Mouse (Mus musculus) bone marrow macrophage, adult 2 months (primary cell): ENCODE results near the gene Epb41l5.

Source experiments
- CTCF ChIP-seq: IDR thresholded peaks from 2 replicates; pipeline ENCODE4 v1.5.1; 2012; ENCODE audit warnings: low read depth, mild to moderate bottlenecking, low read length, moderate library complexity
- POLR2A ChIP-seq: IDR thresholded peaks from 2 replicates; pipeline ENCODE4 v1.6.1; 2012; ENCODE audit warnings: mild to moderate bottlenecking, low read depth, low read length, borderline replicate concordance

DNA sequence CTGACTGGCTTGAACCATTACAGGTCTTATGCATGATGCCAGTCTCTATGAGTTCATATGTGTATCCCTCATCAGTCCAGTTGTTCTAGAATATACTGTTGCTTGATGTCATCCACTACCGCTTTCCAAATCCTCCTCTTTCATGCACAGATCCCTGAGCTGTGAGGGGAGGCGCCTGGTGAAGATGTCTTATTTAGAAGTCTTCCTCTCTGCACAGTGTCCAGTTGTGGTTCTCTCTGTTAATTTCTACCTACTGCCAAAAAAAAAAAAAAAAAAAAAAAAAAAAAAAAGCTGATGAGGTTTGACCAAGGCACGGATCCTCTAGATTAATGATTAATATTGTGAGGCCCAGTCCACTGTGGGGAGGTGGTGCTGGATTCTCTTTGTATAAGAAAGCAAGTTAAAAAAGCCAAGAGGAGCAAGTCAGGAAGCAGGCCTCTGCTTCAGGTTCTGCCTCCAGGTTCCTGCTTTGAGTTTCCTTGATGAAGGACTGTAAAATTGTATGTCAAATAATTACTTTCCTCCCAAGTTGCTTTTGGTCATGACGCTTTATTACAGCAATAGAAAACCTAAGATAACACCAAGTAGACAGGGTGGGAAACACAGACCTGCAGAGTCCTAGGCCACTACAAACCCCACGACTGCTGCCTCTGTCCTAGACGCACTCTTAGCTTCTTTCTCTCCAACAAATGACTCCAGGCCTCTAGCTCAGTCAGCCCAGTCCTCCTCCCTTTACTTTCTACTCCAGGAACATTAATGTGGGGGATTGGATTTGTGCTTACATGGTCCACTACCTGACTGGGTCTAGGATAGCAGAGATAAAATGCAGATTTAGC lies 11.4 kb downstream of the Epb41l5 start:
- TF ChIP-seq CTCF (no peak), POLR2A (no peak)
